Mouse (Mus musculus) cerebellum, postnatal 4 days (tissue): ENCODE results near the gene Vamp2.

Experiments used
- DNase-seq, 2 experiments: peaks; one replicate each; pipeline ENCODE4 v3.0.0; 2022; ENCODE audit warnings: low spot score in 2 of 2, mixed read lengths in 1 of 2

Gene Vamp2

DNA sequence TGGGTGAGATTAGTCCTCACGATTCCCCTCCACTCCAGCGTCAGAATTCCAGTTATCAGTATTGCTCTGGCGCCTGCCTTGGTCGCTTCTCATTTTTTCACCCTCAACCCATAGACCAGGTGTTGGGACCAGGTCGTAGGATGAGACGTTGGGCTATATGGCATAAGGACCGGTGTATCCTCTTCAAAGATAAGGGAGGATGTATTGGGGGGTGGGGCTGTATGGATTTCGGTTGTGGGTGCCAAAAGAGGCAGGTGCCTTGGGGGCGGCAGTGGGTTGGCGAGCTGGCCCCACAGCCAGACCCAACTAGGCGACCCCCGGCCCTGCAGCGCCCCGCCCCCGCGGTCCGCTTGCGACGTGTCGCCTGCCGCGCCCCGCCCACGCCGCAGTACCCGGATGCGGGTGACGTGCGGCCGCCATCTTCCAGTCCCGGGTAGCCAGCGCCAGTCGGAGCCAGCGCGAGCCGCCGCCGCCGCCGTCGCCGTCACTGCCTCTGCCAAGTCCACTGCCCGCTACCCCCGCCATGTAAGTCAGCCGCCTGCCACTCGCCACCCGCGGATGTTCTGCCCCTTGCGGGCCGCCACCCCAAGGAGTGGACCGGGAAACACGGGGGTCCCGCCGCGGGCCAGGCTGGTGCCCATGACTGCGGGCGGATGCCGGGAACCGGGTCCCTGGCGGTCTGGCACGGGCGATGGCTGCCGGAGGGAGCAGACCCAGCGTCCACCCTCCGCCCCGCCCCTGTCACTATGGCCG lies at the start of gene Vamp2:
TSS of gene Vamp2 (plus strand) at position 388 of the 753 bp plus-strand sequence.
- peak; percentile 92 to 95 for DNase-seq

DNA sequence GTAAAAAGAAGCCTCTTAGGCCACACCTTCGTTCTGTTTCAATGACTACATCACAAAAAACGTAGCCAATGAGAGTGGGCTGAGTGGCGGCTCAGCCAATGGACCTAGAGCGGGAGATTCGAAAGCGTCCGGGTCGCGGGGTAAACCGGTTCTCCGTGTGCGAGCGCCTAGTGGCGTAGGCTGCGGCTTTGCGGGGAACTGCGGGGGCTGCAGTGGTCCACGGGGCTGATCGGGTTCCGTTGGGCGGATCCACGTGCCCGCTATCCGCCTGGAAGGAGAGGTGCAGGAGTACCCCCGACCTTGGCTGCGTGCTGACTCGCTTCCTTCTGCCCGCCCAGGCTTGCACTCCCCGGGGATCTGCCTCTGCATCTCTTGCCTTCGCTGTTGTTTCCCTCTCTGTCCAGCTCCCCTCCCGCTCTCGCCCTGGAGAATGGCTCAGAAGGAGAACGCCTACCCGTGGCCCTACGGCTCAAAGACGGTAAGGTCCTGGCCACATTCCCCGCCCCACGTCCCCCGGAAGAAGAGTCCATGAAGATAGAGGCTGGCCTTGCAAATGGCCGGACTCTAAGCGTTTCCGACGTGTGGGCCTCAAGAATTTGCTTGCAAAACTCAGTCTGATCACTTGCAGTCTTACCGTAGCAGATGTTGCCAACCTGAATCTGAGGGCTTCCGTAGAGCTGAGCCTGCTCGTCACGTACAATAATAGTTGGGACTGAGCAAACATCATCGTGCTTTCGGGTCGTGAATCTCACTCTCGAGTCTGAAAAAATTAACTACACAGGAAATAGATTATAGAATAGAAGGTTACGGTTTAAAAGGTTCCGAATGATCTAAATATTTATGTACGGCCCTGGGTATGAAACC lies 42.5 kb upstream of the Vamp2 start, which contains the start of gene Aurkb:
TSS of gene Aurkb (plus strand) at position 117 of the 864 bp plus-strand sequence.
- peak; percentile 61 to 82 for DNase-seq

GRCm38 (mm10) chr11:69046395-69046774 lies 41.9 kb upstream of the Vamp2 start:
- no peak for DNase-seq

GRCm38 (mm10) chr11:69047592-69047991 lies 40.7 kb upstream of the Vamp2 start:
- DNase-seq: no peak

DNA sequence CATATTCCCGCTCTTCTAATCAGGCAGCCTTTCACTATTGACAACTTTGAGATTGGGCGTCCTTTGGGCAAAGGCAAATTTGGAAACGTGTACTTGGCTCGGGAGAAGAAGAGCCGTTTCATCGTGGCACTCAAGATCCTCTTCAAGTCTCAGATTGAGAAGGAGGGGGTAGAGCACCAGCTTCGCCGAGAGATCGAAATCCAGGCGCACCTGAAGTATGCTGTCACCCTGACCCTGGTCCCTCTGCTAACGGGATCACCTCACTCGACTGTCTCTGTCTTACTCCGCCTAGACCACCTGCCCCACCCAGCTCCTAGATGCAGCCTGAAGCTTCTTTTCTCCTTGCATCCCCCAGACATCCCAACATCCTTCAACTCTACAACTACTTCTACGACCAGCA lies 40.1 kb upstream of the Vamp2 start:
- DNase-seq: no peak

- no peak for DNase-seq
These were observed 37.5 kb upstream of the Vamp2 start for GRCm38 (mm10) chr11:69050748-69051147.

GRCm38 (mm10) chr11:69051771-69052170 lies 36.5 kb upstream of the Vamp2 start:
- no peak for DNase-seq

- DNase-seq: no peak
These were observed 35.4 kb upstream of the Vamp2 start for GRCm38 (mm10) chr11:69052824-69053421.

- no peak for DNase-seq
These were observed 34.4 kb upstream of the Vamp2 start for GRCm38 (mm10) chr11:69053848-69054247.

GRCm38 (mm10) chr11:69058265-69058664 lies 30.0 kb upstream of the Vamp2 start:
- DNase-seq: no peak

GRCm38 (mm10) chr11:69058729-69059356 lies 29.4 kb upstream of the Vamp2 start:
- DNase-seq: no peak

GRCm38 (mm10) chr11:69059357-69059974 lies 28.8 kb upstream of the Vamp2 start, which contains the start of gene Borcs6:
Borcs6 (plus strand) TSS chr11:69059717.
- DNase-seq: peak; percentile 83 to 92

GRCm38 (mm10) chr11:69059975-69060411 lies 28.3 kb upstream of the Vamp2 start:
- peak in 1 of 2 experiments; percentile 63 for DNase-seq

GRCm38 (mm10) chr11:69060448-69061254 lies 27.6 kb upstream of the Vamp2 start:
- peak in 1 of 2 experiments; percentile 38 for DNase-seq

GRCm38 (mm10) chr11:69061255-69061912 lies 26.9 kb upstream of the Vamp2 start:
- DNase-seq: no peak

DNA sequence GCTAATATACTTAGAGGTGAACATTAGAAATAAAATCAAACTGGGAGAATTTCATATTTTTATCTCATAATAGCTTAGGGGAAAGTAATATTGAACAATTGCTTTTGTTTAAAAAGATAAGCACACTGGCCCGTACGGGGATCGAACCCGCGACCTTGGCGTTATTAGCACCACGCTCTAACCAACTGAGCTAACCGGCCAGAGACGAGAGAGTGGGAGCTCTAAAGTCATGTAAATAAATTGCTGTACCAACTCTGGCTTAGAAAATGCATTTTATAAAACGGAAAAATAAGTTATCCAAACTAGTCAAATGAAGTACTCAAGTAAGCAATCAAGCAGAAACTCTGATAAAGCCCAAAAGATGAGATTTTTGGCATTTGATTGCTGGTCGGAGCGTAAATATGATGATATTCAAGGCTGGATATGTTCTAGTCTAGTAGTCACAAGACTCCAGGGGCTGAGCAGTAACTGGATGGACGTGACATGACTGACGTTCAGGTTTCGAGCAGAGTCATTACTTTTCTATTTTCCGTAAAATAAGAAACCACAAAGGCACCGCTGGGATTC lies 26.0 kb upstream of the Vamp2 start:
- DNase-seq: peak; percentile 48 to 73

DNA sequence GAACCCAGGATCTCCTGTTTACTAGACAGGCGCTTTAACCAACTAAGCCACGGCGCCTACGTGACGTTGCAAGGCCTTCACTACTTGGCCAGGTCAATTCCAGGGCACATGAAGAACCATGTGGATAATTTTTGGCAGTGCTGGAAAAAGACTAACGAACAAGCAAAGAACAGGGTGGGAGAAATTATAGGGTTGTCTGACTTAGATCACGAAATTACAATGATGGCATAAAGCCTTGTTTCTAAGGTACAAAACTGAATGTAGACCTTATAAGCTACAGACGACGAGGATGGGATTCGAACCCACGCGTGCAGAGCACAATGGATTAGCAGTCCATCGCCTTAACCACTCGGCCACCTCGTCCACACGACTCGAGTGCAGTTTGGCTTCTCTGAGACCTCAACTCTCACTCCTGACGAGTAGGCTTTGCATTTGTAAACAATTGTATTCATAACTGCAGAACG lies 25.5 kb upstream of the Vamp2 start:
- DNase-seq: peak; percentile 91 to 95

DNA sequence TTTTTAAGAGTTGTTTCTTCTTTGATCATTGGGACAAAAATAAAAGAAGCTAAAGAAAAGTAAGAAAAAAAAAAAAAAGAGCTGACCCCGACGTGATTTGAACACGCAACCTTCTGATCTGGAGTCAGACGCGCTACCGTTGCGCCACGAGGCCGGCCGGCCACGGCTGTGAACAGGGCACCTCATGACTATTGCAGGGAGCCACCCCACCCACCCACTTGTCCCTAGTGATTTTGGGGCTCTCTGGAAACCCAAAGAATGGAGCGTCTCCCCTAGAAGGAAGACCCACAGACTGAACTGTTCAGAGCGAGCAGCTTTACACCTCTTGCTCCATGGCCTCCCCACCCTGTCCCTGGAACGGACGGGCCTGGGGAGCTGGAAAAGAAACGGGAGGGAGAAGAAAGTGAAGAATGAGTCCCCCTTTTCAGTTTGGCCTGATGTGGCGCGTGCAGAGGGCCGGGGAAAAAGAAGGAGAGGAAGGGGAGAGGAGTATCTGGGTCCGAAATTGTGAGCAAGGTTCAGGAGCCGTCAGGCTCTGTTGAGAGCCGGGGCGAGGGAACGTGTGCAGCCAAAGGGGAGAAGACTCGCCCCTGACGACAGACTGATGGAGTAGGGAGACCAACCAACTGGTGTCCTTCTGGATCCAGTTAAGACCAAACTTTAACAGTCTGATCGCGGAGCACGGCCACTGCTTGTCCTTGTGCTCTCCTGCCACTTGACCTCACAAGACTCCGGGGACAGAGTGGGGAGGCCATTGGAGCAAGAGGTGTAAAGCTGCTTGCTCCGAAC lies 24.7 kb upstream of the Vamp2 start:
- DNase-seq: peak; percentile 92 to 96
